Mouse (Mus musculus): ENCODE data around the gene Gm20388. TPM values are rescaled to one million over a fixed set of nuclear protein-coding genes. Genes with fewer than 3 reads are reported as not detected.
A peak's percentile ranks its signal among the peaks of the same experiment; 100 is the strongest.

Gm20388 gene
- polyA plus RNA-seq, 1 experiment from 2014 or later, result 5.5 TPM

DNA sequence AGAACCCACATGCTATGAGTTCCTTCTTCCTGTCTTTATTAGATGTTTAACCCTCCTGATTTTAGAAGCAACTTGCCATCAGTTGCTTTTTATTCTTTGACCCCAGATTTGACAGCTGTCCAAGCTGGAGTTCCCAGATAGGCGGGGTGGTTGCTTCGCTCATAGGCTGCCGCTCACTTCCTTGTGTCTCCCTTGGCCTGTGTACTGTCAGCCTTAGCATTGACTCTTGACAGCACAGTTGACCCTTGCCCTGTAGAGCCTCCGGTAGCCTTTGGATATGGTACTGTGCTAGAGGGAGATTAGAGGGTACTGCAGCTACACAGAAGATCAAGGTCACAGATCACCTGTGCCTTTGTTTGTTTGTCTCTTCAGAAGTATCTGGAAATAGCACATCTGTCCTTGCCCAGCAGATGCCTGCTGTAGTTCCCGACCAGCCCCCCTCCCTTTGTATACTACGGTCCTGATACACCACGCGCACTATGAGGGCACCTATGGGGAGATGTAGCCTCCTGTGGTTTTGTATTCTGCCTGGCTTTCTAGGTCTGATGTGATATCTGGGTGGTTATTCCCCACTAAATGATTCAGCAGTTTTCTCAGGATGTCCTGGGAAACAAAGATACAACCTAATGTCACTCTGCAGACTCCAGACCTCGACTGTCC lies 2494.6 kb downstream of the Gm20388 start:
- Histone ChIP-seq H3K9ac (no peak overlapping the region), H3K36me3 (peaks cover 99% of the 10 kb centered on the region), H3K4me2 (no peak overlapping the region), H3K27ac (no peak overlapping the region), H3K4me3 (no peak overlapping the region), H3K9me3 (no peaks in the 10 kb centered on the region), H3K4me1 (no peaks in the 10 kb centered on the region), H3K27me3 (no peaks in the 10 kb centered on the region)
- ATAC-seq (ENCODE audit: borderline replicate concordance, extremely low read depth, low FRiP score, low TSS enrichment), result no peak
- 83% methylated on average over 9 of the region's 9 CpGs for WGBS

DNA sequence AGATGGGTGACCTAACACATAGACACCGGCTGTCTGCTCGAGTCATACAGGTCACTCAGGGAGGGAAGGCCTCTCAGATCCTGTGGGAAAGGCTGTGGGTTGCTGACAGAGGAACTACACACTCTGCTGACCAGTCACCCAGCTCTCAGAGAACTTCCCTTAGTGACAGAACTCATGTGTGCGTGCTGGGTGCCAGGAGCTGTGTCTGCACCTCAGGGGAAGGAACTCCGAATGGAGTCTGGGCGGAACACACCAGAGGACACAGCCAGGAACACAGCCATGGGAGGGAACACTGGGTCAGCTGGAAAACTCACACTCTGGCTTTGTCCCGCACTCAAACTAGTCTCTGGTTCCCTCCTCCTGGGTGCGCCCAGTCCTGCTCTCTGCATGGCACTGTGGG lies 2497.0 kb downstream of the Gm20388 start:
- 89% methylated on average over 7 of the region's 7 CpGs for WGBS

DNA sequence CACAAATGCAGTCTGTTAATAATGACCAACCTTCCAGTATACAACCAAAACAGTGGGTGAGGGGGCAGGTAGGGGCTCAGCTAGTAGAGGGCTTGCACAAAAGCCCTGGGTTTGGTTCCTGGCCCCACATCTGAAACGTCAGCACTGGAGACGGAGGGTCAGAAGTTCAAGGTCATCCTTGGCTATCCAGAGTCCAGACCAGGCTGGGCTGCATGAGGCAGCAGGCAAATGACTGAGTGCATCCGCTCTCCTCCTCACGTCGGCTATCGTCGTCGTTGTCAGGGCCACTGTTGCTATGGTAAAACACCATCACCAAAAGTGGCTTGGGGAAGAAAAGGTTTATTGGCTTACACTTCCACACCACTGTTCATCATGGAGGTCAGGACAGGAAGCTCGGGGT lies 2503.7 kb downstream of the Gm20388 start:
- Histone ChIP-seq H3K9me3 (no peaks in the 10 kb centered on the region), H3K27ac (no peak overlapping the region), H3K27me3 (no peaks in the 10 kb centered on the region), H3K4me1 (no peaks in the 10 kb centered on the region), H3K4me2 (no peak overlapping the region), H3K9ac (no peak overlapping the region), H3K4me3 (no peak overlapping the region), H3K36me3 (peaks cover 90% of the 10 kb centered on the region)
- WGBS, result 81% methylated on average over 9 of the region's 9 CpGs
- no peak for ATAC-seq (ENCODE audit: borderline replicate concordance, extremely low read depth, low FRiP score, low TSS enrichment)

More for the DNA sequence above, 2497.0 kb downstream of the Gm20388 start:
- H3K9ac ChIP-seq, result no peak overlapping the region
- no peaks in the 10 kb centered on the region for H3K4me1 ChIP-seq
- no peak overlapping the region for H3K4me3 ChIP-seq
- ATAC-seq (ENCODE audit: borderline replicate concordance, extremely low read depth, low FRiP score, low TSS enrichment), result no peak
- no peak overlapping the region for H3K27ac ChIP-seq
- H3K36me3 ChIP-seq, result peaks cover 99% of the 10 kb centered on the region
- H3K27me3 ChIP-seq, result no peaks in the 10 kb centered on the region
- H3K4me2 ChIP-seq, result no peak overlapping the region
- no peaks in the 10 kb centered on the region for H3K9me3 ChIP-seq

DNA sequence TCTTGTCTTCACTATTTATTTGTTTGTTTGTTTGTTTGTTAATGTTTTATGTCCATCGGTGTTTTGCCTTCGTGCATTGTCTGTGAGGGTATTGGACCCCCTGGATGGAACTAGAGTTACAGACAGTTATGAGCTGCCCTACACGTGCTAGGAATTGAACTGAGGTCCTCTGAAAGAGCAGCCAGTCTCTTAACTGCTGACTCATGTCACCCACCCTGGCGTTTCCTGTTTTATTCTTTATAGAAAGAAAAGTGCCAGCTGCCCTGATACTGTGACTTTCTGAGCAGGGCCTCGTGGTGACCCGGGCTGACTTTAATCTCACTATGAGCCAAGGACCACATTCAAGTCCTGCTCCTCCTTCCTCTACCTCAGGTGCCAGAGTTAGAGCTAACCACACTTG lies 2504.9 kb downstream of the Gm20388 start:
- Histone ChIP-seq H3K4me3 (no peak overlapping the region), H3K9me3 (no peaks in the 10 kb centered on the region), H3K4me1 (0 out of 2 replicates have a peak, but pooled peaks cover 9% of the 10 kb centered on the region), H3K27ac (no peak overlapping the region), H3K36me3 (peaks cover 78% of the 10 kb centered on the region), H3K4me2 (no peak overlapping the region), H3K27me3 (no peaks in the 10 kb centered on the region), H3K9ac (no peak overlapping the region)
- ATAC-seq (ENCODE audit: borderline replicate concordance, extremely low read depth, low FRiP score, low TSS enrichment), result no peak
- WGBS, result 79% methylated on average over 6 of the region's 6 CpGs

DNA sequence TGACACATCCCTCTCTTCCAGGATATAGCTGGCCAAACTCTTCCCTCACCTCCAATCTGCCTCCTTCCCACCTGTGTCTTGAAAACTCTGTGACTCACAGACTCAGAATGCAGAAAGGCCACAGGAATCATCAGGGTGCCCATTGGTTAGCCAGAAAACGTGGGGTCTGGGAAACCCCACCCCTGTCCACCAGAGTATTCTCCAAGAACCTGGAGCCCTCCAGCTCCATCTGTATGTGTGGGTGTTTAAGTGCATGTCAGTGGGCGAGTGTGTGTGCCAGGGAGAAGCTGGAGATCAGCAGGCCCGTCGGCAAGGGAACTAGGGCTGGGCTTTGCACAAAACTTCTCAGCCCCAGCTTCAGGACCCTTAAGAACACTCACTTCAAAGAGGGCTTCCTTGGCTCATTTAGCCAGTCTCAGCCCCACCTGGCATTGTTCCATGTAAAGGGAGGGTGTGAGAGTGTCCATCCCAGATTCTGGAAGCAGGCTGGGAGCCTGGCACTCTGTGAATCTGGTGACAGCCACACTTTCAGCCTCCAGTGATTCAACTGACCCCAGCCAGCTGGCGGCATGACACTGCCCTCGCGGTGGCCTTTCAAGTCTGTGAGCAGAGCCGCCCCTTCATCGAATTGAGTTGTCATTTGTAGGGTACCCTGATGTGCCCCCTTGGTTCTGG lies 2509.4 kb downstream of the Gm20388 start:
- peak overlapping the region; percentile 15; the same call in 1 of the 2 replicates for H3K27ac ChIP-seq
- H3K9me3 ChIP-seq, result no peaks in the 10 kb centered on the region
- H3K9ac ChIP-seq, result no peak overlapping the region
- H3K4me2 ChIP-seq, result no peak overlapping the region
- H3K27me3 ChIP-seq, result no peaks in the 10 kb centered on the region
- H3K4me1 ChIP-seq, result 0 out of 2 replicates have a peak, but pooled peaks cover 9% of the 10 kb centered on the region
- 47% methylated on average over 9 of the region's 9 CpGs for WGBS
- H3K36me3 ChIP-seq, result peaks cover 34% of the 10 kb centered on the region
- no peak overlapping the region for H3K4me3 ChIP-seq
- ATAC-seq (ENCODE audit: borderline replicate concordance, extremely low read depth, low FRiP score, low TSS enrichment), result peak; percentile 12; the same call in 1 of the 2 replicates

DNA sequence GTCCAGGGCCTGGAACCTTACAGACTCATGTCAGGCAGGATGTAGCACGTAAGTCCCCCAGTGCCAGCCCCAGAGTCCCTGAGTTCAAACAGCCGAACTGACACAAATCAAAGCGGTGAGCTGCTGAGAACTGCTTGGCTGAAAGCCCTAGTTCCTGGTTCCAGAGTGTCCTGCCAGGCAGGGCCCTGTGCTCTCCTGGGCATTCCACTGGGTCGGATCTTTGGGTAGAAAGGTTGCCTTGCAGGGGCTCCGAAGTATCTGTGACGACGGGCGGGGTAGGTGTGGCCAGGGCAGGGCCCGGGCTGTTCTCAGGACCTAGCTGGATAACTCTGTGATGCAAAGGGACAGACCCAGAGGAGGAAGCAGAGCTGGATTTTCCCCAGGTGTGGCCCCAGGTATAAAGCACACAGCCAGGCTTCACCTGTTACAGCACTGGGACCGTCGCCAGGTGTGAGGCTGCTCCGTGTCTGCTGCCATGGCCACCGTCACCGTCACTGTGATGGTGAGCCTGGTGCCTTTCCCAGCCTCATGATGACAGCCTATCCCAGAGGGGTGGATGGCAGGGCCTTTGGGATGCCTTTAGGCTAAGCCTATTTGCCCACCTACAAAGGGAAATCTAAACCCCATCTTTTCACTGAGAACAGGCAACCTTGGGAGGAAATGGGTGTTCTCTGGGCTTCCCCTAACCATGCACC lies 2510.9 kb downstream of the Gm20388 start, which contains the start of gene Il17c:
TSS of gene Il17c (plus strand) at position 645 of the 695 bp plus-strand sequence.
- H3K4me2 ChIP-seq, result no peak within 1 kb of the TSS
- 72% methylated on average over 14 of the region's 14 CpGs for WGBS
- H3K4me3 ChIP-seq, result no peak within 1 kb of the TSS
- H3K4me1 ChIP-seq, result 0 out of 2 replicates have a peak, but pooled peaks cover 9% of the 10 kb centered on the region
- no peak within 1 kb of the TSS for H3K27ac ChIP-seq
- no peaks in the 10 kb centered on the region for H3K27me3 ChIP-seq
- H3K36me3 ChIP-seq, result peaks cover 20% of the 10 kb centered on the region; the same call in 1 of the 2 replicates
- H3K9me3 ChIP-seq, result no peaks in the 10 kb centered on the region
- no peak within 1 kb of the TSS for H3K9ac ChIP-seq
- no peak for ATAC-seq (ENCODE audit: borderline replicate concordance, extremely low read depth, low FRiP score, low TSS enrichment)

DNA sequence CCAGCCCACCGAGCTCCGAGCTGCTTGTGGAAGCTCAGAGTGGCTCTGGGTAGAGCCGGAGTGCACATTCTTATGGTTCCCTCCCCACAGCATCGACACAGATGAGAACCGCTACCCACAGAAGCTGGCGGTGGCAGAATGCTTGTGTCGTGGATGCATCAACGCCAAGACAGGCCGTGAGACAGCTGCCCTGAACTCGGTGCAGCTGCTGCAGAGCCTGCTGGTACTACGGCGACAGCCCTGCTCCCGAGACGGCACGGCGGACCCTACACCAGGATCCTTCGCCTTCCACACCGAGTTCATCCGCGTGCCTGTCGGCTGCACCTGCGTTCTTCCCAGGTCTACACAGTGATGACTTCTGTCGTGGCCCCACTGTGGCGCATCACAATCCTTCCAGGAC lies 2512.6 kb downstream of the Gm20388 start:
- H3K27me3 ChIP-seq, result no peaks in the 10 kb centered on the region
- no peak overlapping the region for H3K4me2 ChIP-seq
- 79% methylated on average over 24 of the region's 24 CpGs for WGBS
- H3K27ac ChIP-seq, result no peak overlapping the region
- H3K36me3 ChIP-seq, result peaks cover 9% of the 10 kb centered on the region; the same call in 1 of the 2 replicates
- H3K9ac ChIP-seq, result no peak overlapping the region
- H3K4me1 ChIP-seq, result 0 out of 2 replicates have a peak, but pooled peaks cover 9% of the 10 kb centered on the region
- H3K4me3 ChIP-seq, result no peak overlapping the region
- ATAC-seq (ENCODE audit: borderline replicate concordance, extremely low read depth, low FRiP score, low TSS enrichment), result no peak
- H3K9me3 ChIP-seq, result no peaks in the 10 kb centered on the region

DNA sequence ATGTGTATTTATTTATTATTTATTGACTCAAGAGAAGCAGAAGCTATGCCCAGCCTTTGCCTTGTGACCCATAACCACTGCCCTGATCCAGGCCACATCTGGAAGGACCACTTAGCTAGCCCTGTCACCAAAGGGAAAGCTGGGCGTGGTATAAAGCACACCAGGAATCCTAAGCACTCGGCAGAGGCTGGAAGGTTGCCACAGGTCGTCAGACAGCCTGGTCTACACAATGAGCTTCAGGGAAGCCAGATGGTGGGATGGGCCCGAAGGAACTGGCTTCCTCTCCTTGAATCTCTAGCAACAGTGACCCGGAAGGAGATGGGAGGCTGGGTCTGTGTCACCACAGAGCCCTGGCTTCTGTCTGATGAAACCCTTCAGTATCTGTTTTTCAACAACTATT lies 2513.0 kb downstream of the Gm20388 start:
- Histone ChIP-seq H3K4me3 (no peak overlapping the region), H3K4me1 (0 out of 2 replicates have a peak, but pooled peaks cover 9% of the 10 kb centered on the region), H3K9me3 (no peaks in the 10 kb centered on the region), H3K36me3 (peaks cover 5% of the 10 kb centered on the region; the same call in 1 of the 2 replicates), H3K27ac (no peak overlapping the region), H3K9ac (no peak overlapping the region), H3K27me3 (no peaks in the 10 kb centered on the region), H3K4me2 (no peak overlapping the region)
- whole genome bisulfite sequencing, result 42% methylated on average over 5 of the region's 5 CpGs
- no peak for ATAC-seq (ENCODE audit: borderline replicate concordance, extremely low read depth, low FRiP score, low TSS enrichment)

DNA sequence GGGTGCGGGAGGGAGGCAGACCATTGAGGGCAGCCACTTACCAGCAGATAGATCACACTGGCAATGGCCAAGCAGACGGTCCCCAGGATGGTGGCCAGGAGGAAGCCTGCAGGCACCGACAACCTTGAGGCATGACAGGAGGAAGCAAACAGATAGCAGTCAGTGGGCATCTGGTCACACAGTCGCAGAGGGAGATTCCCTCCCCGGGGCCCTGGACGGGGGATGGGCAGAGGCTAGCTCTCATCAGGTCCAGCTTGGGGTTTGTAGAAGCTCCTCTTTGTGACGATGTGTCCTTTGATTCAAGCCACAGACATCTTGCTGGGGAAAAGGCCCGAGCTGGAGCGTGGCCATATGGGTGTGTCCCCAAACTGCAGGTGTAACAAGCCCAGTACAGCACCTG lies 2515.5 kb downstream of the Gm20388 start:
- no peaks in the 10 kb centered on the region for H3K9me3 ChIP-seq
- H3K4me2 ChIP-seq, result no peak overlapping the region
- H3K4me1 ChIP-seq, result peaks cover under 1% of the 10 kb centered on the region
- ATAC-seq (ENCODE audit: borderline replicate concordance, extremely low read depth, low FRiP score, low TSS enrichment), result no peak
- no peak overlapping the region for H3K27ac ChIP-seq
- no peaks in the 10 kb centered on the region for H3K36me3 ChIP-seq
- H3K9ac ChIP-seq, result no peak overlapping the region
- no peak overlapping the region for H3K4me3 ChIP-seq
- WGBS, result 66% methylated on average over 9 of the region's 9 CpGs
- H3K27me3 ChIP-seq, result no peaks in the 10 kb centered on the region

DNA sequence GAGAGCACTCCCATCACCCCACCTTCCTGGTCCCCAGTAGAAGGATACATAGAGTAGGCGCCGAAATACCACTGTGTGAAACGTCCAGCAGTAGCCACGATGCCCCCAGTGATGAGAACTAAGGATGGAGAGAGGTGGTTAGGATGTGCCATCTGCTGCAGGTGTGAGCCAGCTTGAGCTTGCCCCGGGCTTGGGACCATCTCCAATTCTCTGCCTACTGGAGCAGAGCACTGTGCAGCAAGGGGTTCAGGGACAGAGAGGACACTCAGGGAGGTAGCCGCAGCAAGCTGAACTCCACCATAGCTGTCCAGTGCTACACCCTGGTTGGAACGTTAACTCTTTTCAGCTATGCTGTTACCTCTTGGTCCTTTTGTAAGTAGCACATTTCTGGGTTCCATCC lies 2517.0 kb downstream of the Gm20388 start:
- Histone ChIP-seq H3K36me3 (no peaks in the 10 kb centered on the region), H3K4me3 (no peak overlapping the region), H3K4me2 (no peak overlapping the region), H3K27ac (no peak overlapping the region), H3K27me3 (no peaks in the 10 kb centered on the region), H3K9me3 (no peaks in the 10 kb centered on the region), H3K9ac (no peak overlapping the region), H3K4me1 (peaks cover 13% of the 10 kb centered on the region)
- WGBS, result 87% methylated on average over 7 of the region's 7 CpGs
- ATAC-seq (ENCODE audit: borderline replicate concordance, extremely low read depth, low FRiP score, low TSS enrichment), result no peak

DNA sequence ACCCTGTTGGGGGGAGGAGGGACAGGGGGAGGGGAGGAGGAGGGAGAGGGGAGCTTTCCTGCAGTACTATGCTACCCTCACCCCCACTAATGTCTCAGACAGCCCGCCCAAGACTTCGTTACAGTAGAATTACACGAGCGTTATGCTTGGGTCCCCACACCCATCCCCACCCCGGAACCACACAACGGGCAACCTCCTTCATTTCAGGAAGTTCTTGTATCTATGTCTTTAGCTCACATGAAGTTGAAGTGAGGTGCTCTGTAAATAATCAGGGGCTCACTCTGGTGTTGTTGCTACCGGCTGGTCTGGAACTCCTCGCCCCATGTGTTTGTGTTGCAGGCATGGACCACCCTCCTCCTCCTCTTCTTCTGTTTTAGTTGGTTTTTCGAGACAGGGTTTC lies 2517.5 kb downstream of the Gm20388 start:
- 83% methylated on average over 9 of the region's 9 CpGs for WGBS
- ATAC-seq (ENCODE audit: borderline replicate concordance, extremely low read depth, low FRiP score, low TSS enrichment), result no peak
- H3K27ac ChIP-seq, result no peak overlapping the region
- H3K4me3 ChIP-seq, result no peak overlapping the region
- H3K9me3 ChIP-seq, result no peaks in the 10 kb centered on the region
- no peaks in the 10 kb centered on the region for H3K36me3 ChIP-seq
- peaks cover 19% of the 10 kb centered on the region for H3K4me1 ChIP-seq
- H3K27me3 ChIP-seq, result no peaks in the 10 kb centered on the region
- H3K4me2 ChIP-seq, result no peak overlapping the region
- no peak overlapping the region for H3K9ac ChIP-seq

All from lung, embryonic 15.5 days (tissue).